Mouse (Mus musculus) CH12.LX (cell line): ENCODE data around the gene Dmrta2.

Experiments used
- BHLHE40 ChIP-seq: IDR thresholded peaks from 2 replicates; pipeline ENCODE4 v1.6.1; 2011; ENCODE audit warnings: mild to moderate bottlenecking, low read depth, low read length, improper control_type of control experiment
- CTCF ChIP-seq, 2 experiments: IDR thresholded peaks in 1 of 2; conservative IDR thresholded peaks in 1 of 2; 2 replicates each; pipeline ENCODE4 v1.5.1; 2011 to 2012; ENCODE audit warnings: low read depth in 2 of 2, low read length in 2 of 2, improper control_type of control experiment in 1 of 2, inconsistent platforms in 1 of 2, mild to moderate bottlenecking in 1 of 2, moderate library complexity in 1 of 2
- GABPA ChIP-seq: IDR thresholded peaks from 2 replicates; pipeline ENCODE4 v1.6.1; 2012; ENCODE audit warnings: low read depth, low read length, improper control_type of control experiment, inconsistent platforms; ENCODE audit not compliant: insufficient replicate concordance

- TF ChIP-seq GABPA (no peak), CTCF (conservative IDR thresholded peaks at IDR 0.05 in 1 of 2, IDR thresholded peaks at IDR 0.05 in 1 of 2; ENCODE audit: low read depth in 2 of 2, low read length in 2 of 2) (peak in 1 of 2 experiments; percentile 61; a peak in 3 of 4 replicates), BHLHE40 (no peak)
Observed at GRCm38 (mm10) chr4:109930445-109930844, 47.4 kb upstream of the Dmrta2 start.
